Mouse (Mus musculus) bone marrow macrophage, adult 2 months (primary cell): ENCODE measurements around the gene Gpbar1.

Experiments used
- CTCF ChIP-seq: IDR thresholded peaks from 2 replicates; pipeline ENCODE4 v1.5.1; 2012; ENCODE audit warnings: low read depth, mild to moderate bottlenecking, low read length, moderate library complexity
- POLR2A ChIP-seq: IDR thresholded peaks from 2 replicates; pipeline ENCODE4 v1.6.1; 2012; ENCODE audit warnings: mild to moderate bottlenecking, low read depth, low read length, borderline replicate concordance

DNA sequence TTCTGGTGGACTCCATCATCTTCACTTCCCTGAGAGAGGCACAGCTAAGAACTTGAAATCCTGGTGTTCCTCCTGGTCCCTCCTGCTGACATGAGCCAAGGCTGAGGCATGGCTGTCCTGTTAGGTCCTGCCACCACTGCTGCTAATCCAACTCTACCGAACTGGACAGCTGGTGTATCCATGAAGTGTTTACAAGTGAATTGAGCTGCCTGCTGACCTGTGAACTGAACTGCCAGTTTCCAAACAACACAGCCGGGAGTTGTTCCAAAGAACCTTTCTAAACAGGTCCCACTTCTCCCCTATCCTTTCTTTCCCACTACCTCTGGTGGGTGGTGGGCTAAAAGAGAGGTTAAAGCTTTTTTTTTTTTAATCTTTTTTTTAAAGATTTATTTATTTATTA lies 48.4 kb upstream of the Gpbar1 start:
- TF ChIP-seq POLR2A = no peak
- no peak for TF ChIP-seq CTCF
